Mouse (Mus musculus) neural tube, embryonic 14.5 days (tissue): ENCODE measurements around the gene Miox. TPM values are rescaled to one million over a fixed set of nuclear protein-coding genes. Genes with fewer than 3 reads are reported as not detected.

Source experiments
- ATAC-seq: fragments of 200-750 bp; cut with Nextera tagmentation; 2 replicates; pipeline ENCODE4 v1.8.0; 2017; ENCODE audit warnings: low read depth, mild to moderate bottlenecking, moderate TSS enrichment, moderate library complexity
- H3K27ac ChIP-seq: fragments of 300-500 bp; sonication (generic); 2 replicates; pipeline ENCODE4 v1.5.1; 2014; ENCODE audit warnings: low read depth, mild to moderate bottlenecking, control low read depth, low read length, moderate library complexity, mixed read lengths
- H3K27me3 ChIP-seq: fragments of 300-500 bp; sonication (generic); 2 replicates; pipeline ENCODE4 v1.6.1; 2014; ENCODE audit warnings: low read length; ENCODE audit not compliant: control insufficient read depth, insufficient read depth
- H3K36me3 ChIP-seq: fragments of 300-500 bp; sonication (generic); 2 replicates; pipeline ENCODE4 v1.6.1; 2014; ENCODE audit warnings: low read length, mixed read lengths; ENCODE audit not compliant: control insufficient read depth, insufficient read depth
- H3K4me1 ChIP-seq: fragments of 300-500 bp; sonication (generic); 2 replicates; pipeline ENCODE4 v1.6.1; 2014; ENCODE audit warnings: low read length; ENCODE audit not compliant: control insufficient read depth, insufficient read depth
- H3K4me2 ChIP-seq: fragments of 300-500 bp; sonication (generic); 2 replicates; pipeline ENCODE4 v1.6.1; 2014; ENCODE audit warnings: mild to moderate bottlenecking, low read depth, low read length, control low read depth
- H3K4me3 ChIP-seq: fragments of 300-500 bp; sonication (generic); 2 replicates; pipeline ENCODE4 v1.5.1; 2014; ENCODE audit warnings: low read depth, low read length, control low read depth, mixed read lengths
- H3K9ac ChIP-seq: fragments of 300-500 bp; sonication (generic); replicated peaks from 2 replicates; pipeline ENCODE4 v1.6.1; 2014; ENCODE audit warnings: low read depth, mild to moderate bottlenecking, control low read depth, low read length, mixed read lengths
- H3K9me3 ChIP-seq: fragments of 300-500 bp; sonication (generic); 2 replicates; pipeline ENCODE4 v1.6.1; 2016; ENCODE audit warnings: low read length; ENCODE audit not compliant: control insufficient read depth
- WGBS: fragments of 180-500 bp; shearing (Covaris S2); extraction: QIAGEN DNeasy Blood & Tissue Kit; methylation state at CpG from one replicate; pipeline ENCODE4 v1.1.7; 2014; 5-methylcytosine and 5-hydroxymethylcytosine counted together
- polyA plus RNA-seq: library from polyadenylated mRNA; unstranded; fragments of >200 nt; fragmentation: Nextera tagmentation; extraction: Ambion mirVana; gene quantifications from 2 replicates; pipeline ENCODE4 v1.2.1, GENCODE M21; 2014

Miox gene
- polyA plus RNA-seq, 1 experiment from 2014 or later: not detected

DNA sequence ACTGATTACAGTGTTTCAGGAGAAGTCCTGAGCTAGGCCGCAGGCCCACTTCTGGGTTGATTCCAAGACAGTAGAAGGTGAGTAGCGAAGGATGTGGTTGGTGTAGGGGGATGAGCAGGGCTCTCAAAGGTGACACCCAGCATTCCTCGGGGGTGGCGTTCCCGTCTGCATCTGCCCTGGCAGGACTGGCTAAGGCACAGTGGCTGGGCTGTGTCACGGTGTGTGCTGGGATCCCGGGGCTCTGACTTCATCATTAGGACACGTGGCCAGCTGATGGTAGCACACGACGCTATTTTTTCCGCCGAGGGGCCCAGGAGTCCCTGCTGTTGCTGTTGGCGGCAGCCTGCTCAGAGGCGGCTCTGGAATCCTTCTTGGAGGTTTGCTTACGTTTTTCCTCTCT is 17.1 kb downstream of the Miox start:
- no peak for ATAC-seq
- H3K36me3 ChIP-seq: peaks cover 21% of the 10 kb centered on the region
- H3K27ac ChIP-seq: no peak overlapping the region
- H3K4me3 ChIP-seq: no peak overlapping the region
- H3K9ac ChIP-seq: no peak overlapping the region
- no peak overlapping the region for H3K4me2 ChIP-seq
- H3K4me1 ChIP-seq: peaks cover 8% of the 10 kb centered on the region; the same call in 1 of the 2 replicates
- no peaks in the 10 kb centered on the region for H3K27me3 ChIP-seq
- 94% methylated on average over 15 of the region's 15 CpGs for WGBS
- H3K9me3 ChIP-seq: no peaks in the 10 kb centered on the region

DNA sequence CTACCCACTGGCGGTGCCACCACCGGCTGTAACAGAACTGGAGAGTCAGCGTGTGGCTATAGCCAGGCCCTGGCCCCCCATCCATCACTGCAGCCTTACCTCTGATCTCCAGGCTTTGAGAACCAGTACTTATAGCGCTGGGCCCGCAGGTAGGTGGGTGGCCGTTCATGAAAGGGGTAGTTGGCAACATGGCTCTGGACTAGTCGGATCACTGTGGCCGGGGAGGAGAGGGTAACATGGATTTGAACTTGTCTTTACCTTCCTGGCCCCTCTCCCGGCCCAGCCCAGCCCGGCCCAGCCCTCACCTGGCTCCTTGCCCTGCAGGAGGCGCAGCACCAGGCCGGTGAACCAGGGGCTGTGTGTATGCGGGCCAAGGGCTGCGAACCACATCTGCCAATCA is 17.9 kb downstream of the Miox start:
- H3K4me3 ChIP-seq: no peak overlapping the region
- peaks cover 21% of the 10 kb centered on the region for H3K36me3 ChIP-seq
- H3K27ac ChIP-seq: no peak overlapping the region
- H3K27me3 ChIP-seq: no peaks in the 10 kb centered on the region
- 95% methylated on average over 14 of the region's 14 CpGs for WGBS
- H3K4me1 ChIP-seq: peaks cover 8% of the 10 kb centered on the region; the same call in 1 of the 2 replicates
- no peak for ATAC-seq
- no peak overlapping the region for H3K4me2 ChIP-seq
- H3K9me3 ChIP-seq: no peaks in the 10 kb centered on the region
- H3K9ac ChIP-seq: no peak overlapping the region

GRCm38 (mm10) chr15:89352795-89353194 is 18.6 kb downstream of the Miox start:
- Histone ChIP-seq H3K27ac (no peak overlapping the region), H3K36me3 (peaks cover 21% of the 10 kb centered on the region), H3K9ac (no peak overlapping the region), H3K4me2 (no peak overlapping the region), H3K4me1 (peaks cover 8% of the 10 kb centered on the region; the same call in 1 of the 2 replicates), H3K9me3 (no peaks in the 10 kb centered on the region), H3K4me3 (no peak overlapping the region), H3K27me3 (no peaks in the 10 kb centered on the region)
- no peak for ATAC-seq
- WGBS: 94% methylated on average over 12 of the region's 12 CpGs

DNA sequence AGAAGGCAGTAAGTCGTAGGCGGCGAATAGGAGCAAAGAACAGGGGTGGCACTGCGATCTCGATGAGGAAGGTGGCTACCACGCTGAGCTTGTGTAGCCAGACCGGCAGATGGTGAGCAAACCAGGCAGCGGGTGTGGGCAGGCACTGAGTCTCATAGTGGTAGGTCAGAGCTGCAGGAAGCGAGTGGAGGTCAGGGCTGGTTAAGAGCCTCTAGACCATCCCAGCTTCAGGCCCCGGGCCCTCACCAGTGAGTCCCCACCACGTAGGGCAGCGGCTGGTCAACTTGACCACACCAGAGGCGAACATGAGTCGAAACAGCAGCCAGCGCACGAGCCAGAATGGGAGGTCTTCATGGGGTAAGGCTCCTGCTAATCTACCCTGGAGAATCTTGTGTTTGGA is 19.6 kb downstream of the Miox start:
- H3K9me3 ChIP-seq: no peaks in the 10 kb centered on the region
- 93% methylated on average over 16 of the region's 16 CpGs for WGBS
- peaks cover 8% of the 10 kb centered on the region; the same call in 1 of the 2 replicates for H3K4me1 ChIP-seq
- H3K4me2 ChIP-seq: peak overlapping the region; percentile 79; the same call in 1 of the 2 replicates
- no peak overlapping the region for H3K9ac ChIP-seq
- no peak overlapping the region for H3K27ac ChIP-seq
- peaks cover 21% of the 10 kb centered on the region for H3K36me3 ChIP-seq
- no peak overlapping the region for H3K4me3 ChIP-seq
- H3K27me3 ChIP-seq: no peaks in the 10 kb centered on the region
- ATAC-seq: no peak

DNA sequence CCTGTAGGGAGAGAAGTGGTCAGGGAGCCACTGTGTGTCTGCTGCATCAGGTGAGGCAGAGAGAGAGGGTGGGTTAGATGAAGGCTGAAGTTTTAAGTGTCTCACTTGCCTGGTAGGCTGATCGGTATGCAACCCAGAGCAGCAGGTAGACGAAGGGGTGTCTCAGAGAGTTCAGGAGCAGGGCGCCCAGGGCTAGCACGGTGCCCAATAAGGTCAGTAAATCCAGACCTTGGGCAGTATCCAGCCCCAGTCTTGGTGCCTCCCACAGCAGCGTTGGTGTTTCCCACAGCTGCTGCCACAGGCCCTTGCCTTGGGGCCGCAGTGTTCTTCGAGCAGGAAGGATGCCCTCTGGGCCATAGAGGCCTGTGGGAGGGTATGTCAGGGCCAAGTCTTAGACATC is 20.3 kb downstream of the Miox start:
- Histone ChIP-seq H3K27ac (no peak overlapping the region), H3K9ac (peak overlapping the region; percentile 72; the same call in 1 of the 2 replicates), H3K4me3 (peak overlapping the region; percentile 78), H3K36me3 (peaks cover 21% of the 10 kb centered on the region), H3K27me3 (no peaks in the 10 kb centered on the region), H3K4me1 (peaks cover 8% of the 10 kb centered on the region; the same call in 1 of the 2 replicates), H3K4me2 (peak overlapping the region; percentile 79), H3K9me3 (no peaks in the 10 kb centered on the region)
- 83% methylated on average over 7 of the region's 7 CpGs for WGBS
- 0 out of 2 replicates have a peak, but pooled peaks have one; percentile 9 for ATAC-seq

DNA sequence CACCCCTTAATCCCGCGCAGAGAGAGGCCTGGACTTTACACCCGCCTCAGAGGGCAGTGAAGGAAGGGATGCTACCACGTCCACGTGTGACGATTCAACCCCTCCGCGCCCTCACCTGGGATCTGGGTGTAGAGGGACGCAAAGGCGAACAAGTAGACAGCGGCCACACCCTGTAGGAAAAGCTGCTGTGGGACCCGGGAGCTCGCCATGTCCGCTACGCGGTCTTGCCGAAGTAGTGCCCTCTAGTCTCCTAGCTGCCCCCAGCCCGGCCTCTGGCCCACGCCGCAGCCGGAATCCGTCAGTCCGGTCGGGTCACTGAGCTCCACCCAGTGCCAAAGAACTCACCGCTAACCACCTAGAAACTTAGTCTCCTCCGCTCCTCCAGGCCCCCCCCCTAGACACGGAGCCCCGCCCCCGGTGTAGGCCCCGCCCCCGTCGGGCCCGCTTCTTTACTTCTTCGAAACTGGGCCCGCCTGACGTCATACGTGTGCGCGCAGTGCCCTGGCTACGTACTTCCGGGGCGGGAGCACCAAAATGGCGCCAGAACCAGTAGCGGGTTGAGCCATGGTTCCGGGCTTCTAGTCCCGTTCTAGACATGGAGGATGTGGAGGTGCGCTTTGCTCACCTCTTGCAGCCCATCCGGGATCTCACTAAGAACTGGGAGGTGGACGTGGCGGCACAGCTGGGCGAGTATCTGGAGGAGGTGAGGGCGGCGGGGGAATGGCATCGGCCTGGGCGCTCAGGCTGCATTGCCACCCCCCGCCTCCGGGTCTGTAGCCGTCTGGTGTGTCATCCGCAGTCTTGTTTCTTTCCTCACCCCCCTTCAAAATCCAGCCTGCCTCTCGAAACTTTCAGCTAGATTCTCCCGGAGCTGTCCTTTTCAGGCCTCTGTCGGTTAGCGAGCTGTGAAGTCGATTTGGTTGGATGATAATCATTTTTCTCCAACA is 21.3 kb downstream of the Miox start, which contains the start of the genes Lmf2 and Ncaph2:
Lmf2 (minus strand) TSS at position 419 of the 947 bp plus-strand sequence.
Ncaph2 (plus strand) TSS at position 479 of the 947 bp plus-strand sequence.
- H3K27ac ChIP-seq: peak within 1 kb of the TSS; percentile 85

GRCm38 (mm10) chr15:89356372-89356771 is 22.2 kb downstream of the Miox start:
- H3K27ac ChIP-seq: peak overlapping the region; percentile 85
- WGBS: under 1% methylated on average over 15 of the region's 15 CpGs
- peaks cover 8% of the 10 kb centered on the region; the same call in 1 of the 2 replicates for H3K4me1 ChIP-seq
- H3K4me2 ChIP-seq: peak overlapping the region; percentile 76
- peak; percentile 50; the same call in 1 of the 2 replicates for ATAC-seq
- no peaks in the 10 kb centered on the region for H3K9me3 ChIP-seq
- H3K9ac ChIP-seq: peak overlapping the region; percentile 72
- H3K4me3 ChIP-seq: peak overlapping the region; percentile 78
- H3K36me3 ChIP-seq: peaks cover 19% of the 10 kb centered on the region
- no peaks in the 10 kb centered on the region for H3K27me3 ChIP-seq

More for the DNA sequence above, 21.3 kb downstream of the Miox start, which contains the start of the genes Lmf2 and Ncaph2:
- Histone ChIP-seq H3K9me3 (no peaks in the 10 kb centered on the region), H3K27me3 (no peaks in the 10 kb centered on the region), H3K4me2 (peak within 1 kb of the TSS; percentile 79), H3K9ac (peak within 1 kb of the TSS; percentile 72), H3K36me3 (peaks cover 24% of the 10 kb centered on the region), H3K4me3 (peak within 1 kb of the TSS; percentile 78), H3K4me1 (peaks cover 8% of the 10 kb centered on the region; the same call in 1 of the 2 replicates)
- 0% methylated on average over 64 of the region's 64 CpGs for WGBS
- ATAC-seq: peak; percentile 91

DNA sequence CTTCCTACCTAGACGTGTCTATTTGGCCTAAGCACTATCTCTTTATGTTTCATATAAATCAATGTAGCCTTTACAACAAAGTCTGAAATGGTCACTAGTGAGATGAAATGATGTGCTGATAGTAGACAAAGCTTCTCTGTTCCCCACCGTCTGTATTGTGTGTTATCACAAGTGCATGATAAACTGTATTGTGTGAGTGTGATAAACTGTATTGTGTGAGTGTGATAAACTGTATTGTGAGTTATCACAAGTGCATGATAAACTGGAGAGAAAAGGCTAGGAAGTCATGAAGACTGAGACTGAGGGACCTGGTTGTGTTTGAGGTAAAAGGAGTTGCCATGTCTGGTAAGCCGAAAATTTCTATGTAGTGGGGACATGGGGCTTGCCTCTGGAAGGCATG is 24.6 kb downstream of the Miox start:
- no peaks in the 10 kb centered on the region for H3K27me3 ChIP-seq
- H3K4me1 ChIP-seq: peaks cover 8% of the 10 kb centered on the region; the same call in 1 of the 2 replicates
- no peak overlapping the region for H3K9ac ChIP-seq
- H3K9me3 ChIP-seq: no peaks in the 10 kb centered on the region
- no peak for ATAC-seq
- WGBS: 87% methylated on average over 3 of the region's 3 CpGs
- no peak overlapping the region for H3K4me2 ChIP-seq
- no peak overlapping the region for H3K4me3 ChIP-seq
- H3K36me3 ChIP-seq: peaks cover 15% of the 10 kb centered on the region
- no peak overlapping the region for H3K27ac ChIP-seq

GRCm38 (mm10) chr15:89363051-89363450 is 28.9 kb downstream of the Miox start:
- no peaks in the 10 kb centered on the region for H3K9me3 ChIP-seq
- H3K4me3 ChIP-seq: no peak overlapping the region
- H3K36me3 ChIP-seq: peaks cover 56% of the 10 kb centered on the region
- no peak overlapping the region for H3K9ac ChIP-seq
- H3K27me3 ChIP-seq: no peaks in the 10 kb centered on the region
- no peak for ATAC-seq
- WGBS: 95% methylated on average over 7 of the region's 7 CpGs
- H3K4me2 ChIP-seq: no peak overlapping the region
- H3K4me1 ChIP-seq: no peaks in the 10 kb centered on the region
- H3K27ac ChIP-seq: no peak overlapping the region
